Comparison of ENCODE assay signal across 9 mouse cellular contexts in the genomic region with DNA sequence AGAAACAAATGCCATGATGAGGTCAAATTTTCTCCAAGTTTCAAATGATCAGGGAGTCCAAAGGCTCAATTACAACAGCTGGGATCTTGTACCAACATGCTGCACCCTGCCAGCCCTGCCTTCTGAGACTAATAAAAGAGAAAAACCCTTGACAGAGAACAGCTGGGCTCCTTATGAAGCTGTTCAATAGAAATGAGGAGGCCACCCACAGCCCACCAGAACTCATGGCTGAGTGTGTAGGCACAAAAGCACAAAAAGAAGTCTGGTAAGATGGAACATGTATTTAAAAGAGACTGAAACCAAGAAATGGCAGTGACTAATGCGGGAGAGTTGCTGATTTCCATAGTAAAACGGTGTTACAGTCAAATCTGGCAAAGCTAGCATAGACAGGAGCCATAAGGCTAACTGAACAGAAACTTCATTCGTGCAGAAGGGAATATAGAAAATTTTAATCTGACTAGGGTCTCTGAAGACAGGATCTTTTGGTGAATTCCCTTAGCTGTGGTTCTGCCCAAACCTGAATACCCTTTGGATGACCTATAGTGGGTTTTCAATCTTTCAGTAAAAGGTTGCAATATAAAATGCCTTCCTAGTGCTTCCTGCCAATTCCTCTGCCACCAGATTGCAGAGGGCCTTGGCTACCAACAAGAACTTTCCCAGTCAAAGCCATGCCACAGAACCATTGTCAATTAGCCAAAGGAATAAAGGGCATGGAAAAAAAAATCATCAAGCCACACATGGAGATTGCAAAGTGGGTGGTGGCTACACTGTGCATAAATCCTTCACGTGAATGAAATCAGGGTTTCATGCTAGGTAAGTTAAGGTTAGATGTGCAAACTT.
DNase-seq lines count a peak whose midpoint lies in the region; ATAC-seq and TF ChIP-seq lines count a peak whose summit lies in the region.
"Had no signal": no experiment of that assay in that cellular context is flagged by ENCODE, and none has a peak within 500 bp of the region (broad histone marks: within the 10 kb centered on the region; RNA-seq: fewer than 3 reads in every experiment).

No protein-coding gene starts in this region.

- H3K9ac ChIP-seq in liver, adult 2 months (ENCODE audit: low read depth, low read length), result peak overlapping the region; percentile 86
- no peak overlapping the region for H3K9ac ChIP-seq in liver, embryonic 12.5 days
- H3K9ac ChIP-seq in embryonic facial prominence, embryonic 15.5 days, result no peak overlapping the region

- no peak for ATAC-seq in liver, embryonic 12.5 days
- no peak for ATAC-seq in embryonic facial prominence, embryonic 15.5 days (ENCODE audit: insufficient number of reproducible peaks, low FRiP score, low TSS enrichment, low read depth)
- no peak for ATAC-seq in granulocyte monocyte progenitor cell, adult 5-6 weeks (replicated peaks; ENCODE audit: poor library complexity, severe bottlenecking)

- peaks cover 22% of the 10 kb centered on the region; the same call in 1 of the 2 replicates for H3K4me1 ChIP-seq in liver, adult 2 months (ENCODE audit: control insufficient read depth, insufficient read depth, low read length)
- no peaks in the 10 kb centered on the region for H3K4me1 ChIP-seq in liver, embryonic 12.5 days
- H3K4me1 ChIP-seq in embryonic facial prominence, embryonic 15.5 days, result peaks cover 27% of the 10 kb centered on the region

- no peaks in the 10 kb centered on the region for H3K9me3 ChIP-seq in liver, embryonic 12.5 days (replicated peaks)
- no peaks in the 10 kb centered on the region for H3K9me3 ChIP-seq in embryonic facial prominence, embryonic 15.5 days (replicated peaks)
- H3K9me3 ChIP-seq: G1E had no signal

- H3K4me3 ChIP-seq in liver, adult 2 months (ENCODE audit: insufficient read depth, low read depth, low read length), result peak overlapping the region; percentile 48
- no peak overlapping the region for H3K4me3 ChIP-seq in liver, embryonic 12.5 days
- no peak overlapping the region for H3K4me3 ChIP-seq in embryonic facial prominence, embryonic 15.5 days (replicated peaks)

- no peak for TF ChIP-seq CTCF in liver, adult 2 months (IDR thresholded peaks at IDR 0.05; ENCODE audit: low read depth, low read length)

- peak overlapping the region; percentile 100 for H3K27ac ChIP-seq in liver, adult 2 months (replicated peaks; ENCODE audit: insufficient read depth, low read depth, low read length)
- H3K27ac ChIP-seq in liver, embryonic 12.5 days, result no peak overlapping the region
- peak overlapping the region; percentile 3; the same call in 1 of the 2 replicates for H3K27ac ChIP-seq in embryonic facial prominence, embryonic 15.5 days (replicated peaks)

- peaks cover 5% of the 10 kb centered on the region for H3K79me2 ChIP-seq in liver, adult 2 months (ENCODE audit: control insufficient read depth, insufficient read depth, low read length)

- intact Hi-C loops in heart, postnatal 25 days (cut with DNase I), result no loop called here

- DNase-seq in liver, adult 2 months (ENCODE audit: extremely low read depth, low read depth, low spot score), result peak; percentile 99
- peak; percentile 1 for DNase-seq in heart, postnatal 25 days (ENCODE audit: low spot score)
- DNase-seq in large intestine, adult 2 months (ENCODE audit: low read depth, low spot score), result peak; percentile 28
- DNase-seq in lung, postnatal 14 days, result peak; percentile 40
- DNase-seq in urinary bladder, postnatal 25 days (ENCODE audit: low spot score), result peak; percentile 26

- 19% methylated on average over 4 of the region's 4 CpGs for WGBS in liver, adult 2 months
- WGBS in liver, embryonic 12.5 days (ENCODE audit: insufficient replicate concordance), result 62% methylated on average over 4 of the region's 4 CpGs
- WGBS in embryonic facial prominence, embryonic 15.5 days, result 21% methylated on average over 4 of the region's 4 CpGs
- WGBS in large intestine, adult 2 months, result 30% methylated on average over 4 of the region's 4 CpGs

- H3K27me3 ChIP-seq in liver, adult 2 months (ENCODE audit: control insufficient read depth, insufficient read depth, low read length), result no peaks in the 10 kb centered on the region
- no peaks in the 10 kb centered on the region for H3K27me3 ChIP-seq in liver, embryonic 12.5 days (replicated peaks)
- no peaks in the 10 kb centered on the region for H3K27me3 ChIP-seq in embryonic facial prominence, embryonic 15.5 days

- no peaks in the 10 kb centered on the region for H3K36me3 ChIP-seq in liver, adult 2 months (ENCODE audit: control insufficient read depth, insufficient read depth, low read length)
- H3K36me3 ChIP-seq in liver, embryonic 12.5 days, result no peaks in the 10 kb centered on the region
- no peaks in the 10 kb centered on the region for H3K36me3 ChIP-seq in embryonic facial prominence, embryonic 15.5 days
- H3K36me3 ChIP-seq: G1E had no signal

- H3K4me2 ChIP-seq in liver, embryonic 12.5 days, result no peak overlapping the region
- H3K4me2 ChIP-seq in embryonic facial prominence, embryonic 15.5 days (replicated peaks), result 0 out of 2 replicates have a peak overlapping the region, but pooled peaks have one; percentile 12

- TF ChIP-seq POLR2A in liver, adult 2 months (IDR thresholded peaks at IDR 0.05; ENCODE audit: extremely low read depth, insufficient read depth, low read length), result no peak

Comparison
In these comparisons a context has a peak if more than half of its experiments do, and no peak if none do; other contexts are left out.
1. DNase-seq: peak in every context shown above with its lines; median percentile 99 in liver, adult 2 months; 40 in lung, postnatal 14 days; 28 in large intestine, adult 2 months; 26 in urinary bladder, postnatal 25 days; 1 in heart, postnatal 25 days.